Mouse (Mus musculus) left cerebral cortex, postnatal 14 days (tissue): ENCODE measurements around the gene Exoc6b. TPM values are rescaled to one million over a fixed set of nuclear protein-coding genes. Genes with fewer than 3 reads are reported as not detected.

Experiments
- DNase-seq, 2 experiments: peaks; one replicate each; pipeline ENCODE4 v3.0.0; 2021 to 2022; ENCODE audit warnings: low spot score in 2 of 2, mixed read lengths in 1 of 2
- intact Hi-C: fragments of 180-260 bp; cut with DNase I; formaldehyde crosslinking; loops from one replicate; pipeline ENCODE4 v1.15.1; 2025
- total RNA-seq, 2 experiments: library from RNA; stranded (reverse); gene quantifications; 2 replicates each; pipeline ENCODE4 v1.2.3; 2021

Gene Exoc6b
- total RNA-seq, 2 experiments from 2014 or later: 66.5 to 67.3 TPM

GRCm38 (mm10) chr6:84899002-84899774 is 170.1 kb downstream of the Exoc6b start:
- intact Hi-C loops: no loop called here
- no peak for DNase-seq

- no peak for DNase-seq
- intact Hi-C loops: no loop called here
Observed at GRCm38 (mm10) chr6:84893773-84894095, 175.6 kb downstream of the Exoc6b start.

DNA sequence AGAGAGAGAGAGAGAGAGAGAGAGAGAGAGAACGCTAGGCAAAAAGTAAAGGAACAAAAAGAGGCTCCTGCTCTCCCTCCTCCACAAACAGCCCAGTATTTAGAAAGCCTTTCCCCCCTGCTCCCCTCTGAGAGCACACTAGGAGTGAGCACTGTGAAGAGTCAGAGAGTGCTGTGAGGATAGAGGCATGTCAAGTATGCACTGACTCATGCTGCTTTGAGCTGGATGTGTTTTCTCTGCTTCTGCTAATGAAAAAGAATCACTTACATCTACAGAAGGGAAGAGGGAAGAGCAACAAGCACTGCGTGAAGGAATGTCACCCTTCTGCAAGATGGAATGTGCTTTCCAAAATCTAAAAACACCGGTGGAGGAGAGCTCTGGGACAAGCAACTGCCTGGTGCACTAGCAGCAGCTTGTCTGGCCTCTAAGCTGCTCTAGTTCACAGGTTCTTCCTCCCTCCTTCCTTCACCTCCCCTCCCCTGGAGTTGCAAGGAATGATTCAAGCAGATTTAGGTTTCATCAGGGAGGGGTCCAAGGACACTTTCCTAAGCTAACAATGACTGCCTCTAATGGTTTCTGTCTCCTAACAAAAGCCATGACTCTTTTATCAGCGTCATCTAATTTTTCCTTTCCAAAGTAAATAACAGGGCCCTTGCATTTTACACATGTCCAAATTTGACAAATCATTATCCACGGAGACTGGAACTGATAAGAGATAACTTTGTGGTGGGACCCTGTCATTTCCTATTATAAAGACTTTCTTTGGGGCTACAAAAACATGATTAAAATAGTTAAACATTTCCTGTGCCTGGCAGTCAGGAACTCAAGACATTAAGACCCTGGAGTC is 176.2 kb downstream of the Exoc6b start:
- peak in 1 of 2 experiments; percentile 3 for DNase-seq

GRCm38 (mm10) chr6:84886551-84886950 is 182.8 kb downstream of the Exoc6b start:
- DNase-seq: no peak
- intact Hi-C loops: no loop called here

More for the DNA sequence above, 176.2 kb downstream of the Exoc6b start:
- intact Hi-C loops: no loop called here

DNA sequence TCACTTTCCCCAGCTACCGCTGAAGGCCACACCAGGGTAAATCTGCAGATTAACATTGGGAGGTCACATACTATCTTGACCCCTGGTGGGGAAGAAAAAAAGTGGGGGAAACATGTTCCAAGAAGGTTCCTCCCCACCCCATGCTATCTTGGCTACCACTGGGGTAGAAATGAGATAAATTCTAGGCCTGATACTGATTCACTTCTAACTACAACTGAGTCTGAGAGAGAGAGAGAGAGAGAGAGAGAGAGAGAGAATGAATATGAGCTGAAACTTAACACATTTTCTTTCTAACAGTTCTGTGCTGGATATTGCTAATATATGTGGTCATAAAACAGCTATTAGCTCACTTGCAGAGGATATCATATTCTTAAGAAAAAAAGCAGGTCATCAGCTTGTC is 184.2 kb downstream of the Exoc6b start:
- intact Hi-C loops: no loop called here
- DNase-seq: no peak

- intact Hi-C loops: no loop called here
- no peak for DNase-seq
Observed at GRCm38 (mm10) chr6:84883720-84884119, 185.6 kb downstream of the Exoc6b start.

DNA sequence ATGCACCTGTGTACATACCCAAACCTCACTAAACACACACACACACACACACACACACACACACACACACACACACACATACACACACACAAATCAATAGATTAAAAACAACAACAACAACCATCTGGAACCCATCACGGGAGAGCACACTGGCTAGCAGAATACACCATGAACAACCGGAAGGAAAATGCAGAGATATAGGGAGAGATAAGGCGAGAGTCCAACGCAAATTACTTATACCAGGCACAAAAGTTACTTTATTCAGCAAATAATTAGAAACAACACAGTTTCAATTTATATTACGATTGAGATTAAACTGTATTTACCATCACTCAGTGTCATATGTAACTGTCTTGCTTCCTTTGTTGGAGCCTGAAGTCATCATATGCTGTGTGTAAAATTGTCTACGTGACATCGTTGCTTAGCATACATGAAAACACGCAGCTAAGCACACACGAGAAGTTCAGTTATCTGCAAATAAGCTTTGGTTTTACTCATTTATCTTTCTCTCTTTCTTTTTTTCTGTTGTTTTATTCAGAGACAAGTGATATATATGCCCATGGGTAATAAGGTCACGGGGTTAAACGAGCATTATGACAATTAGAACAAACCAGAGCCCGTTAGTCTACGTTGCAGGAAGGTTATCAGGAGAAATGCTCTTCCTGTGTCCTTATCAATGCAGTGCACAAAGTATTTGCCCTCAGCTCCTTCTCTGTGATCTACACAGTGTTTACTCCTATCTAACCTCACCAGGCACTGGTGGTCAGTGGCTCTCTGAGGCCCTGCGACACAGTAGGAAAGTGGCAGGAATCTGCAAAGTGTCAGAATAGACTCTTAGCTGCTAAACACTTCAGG is 186.4 kb downstream of the Exoc6b start:
- intact Hi-C loops: no loop called here
- no peak for DNase-seq

- DNase-seq: no peak
- intact Hi-C loops: no loop called here
Observed at GRCm38 (mm10) chr6:84875869-84876268, 193.4 kb downstream of the Exoc6b start.

- intact Hi-C loops: no loop called here
- no peak for DNase-seq
Observed at GRCm38 (mm10) chr6:84867114-84867513, 202.2 kb downstream of the Exoc6b start.

- no peak for DNase-seq
- intact Hi-C loops: no loop called here
Observed at GRCm38 (mm10) chr6:84864625-84865024, 204.7 kb downstream of the Exoc6b start.

DNA sequence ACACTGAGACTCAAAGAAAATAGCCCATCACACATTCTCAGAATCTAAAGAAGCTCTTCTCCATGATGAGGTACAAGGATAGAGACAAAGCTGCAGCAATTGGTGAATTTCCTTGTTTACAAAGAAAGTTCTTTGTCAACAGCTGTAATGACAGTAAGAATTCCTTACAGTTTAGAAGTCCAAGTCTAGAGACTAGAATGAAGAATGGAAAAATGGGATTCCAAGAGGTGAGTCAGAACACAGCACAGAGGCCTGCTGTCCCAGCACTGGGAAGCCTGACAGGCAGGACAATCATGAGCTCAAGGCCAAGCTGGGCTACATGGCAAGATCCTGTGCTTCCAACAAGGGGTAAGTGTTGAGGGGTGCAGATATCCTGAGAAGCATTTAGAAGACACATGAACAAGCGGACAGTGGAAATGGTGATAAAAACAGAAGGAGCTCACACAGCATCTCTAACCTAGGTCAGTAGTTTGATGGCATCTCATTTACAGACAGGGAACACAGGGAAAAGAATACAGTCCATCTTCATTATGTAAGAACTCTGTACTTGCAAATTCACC is 205.4 kb downstream of the Exoc6b start:
- DNase-seq: no peak
- intact Hi-C loops: no loop called here

DNA sequence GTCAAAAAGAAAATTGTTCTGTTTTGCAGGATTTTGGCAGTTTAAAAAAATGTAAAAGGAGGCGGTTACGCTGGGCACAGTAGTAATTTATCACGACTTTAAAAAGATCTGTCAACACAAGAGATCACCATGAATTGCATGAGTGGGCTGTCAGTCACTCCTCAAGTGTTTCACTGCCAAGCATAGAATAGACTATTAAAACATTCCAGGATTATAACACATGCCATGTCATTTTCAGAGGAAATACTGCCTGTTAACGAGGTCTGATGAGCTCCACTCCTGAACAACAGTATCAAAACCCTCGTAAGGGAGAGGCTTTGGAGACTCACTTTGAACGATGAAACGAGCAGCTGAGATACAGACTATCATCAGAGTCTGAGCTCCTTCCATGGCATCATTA is 223.6 kb downstream of the Exoc6b start:
- no peak for DNase-seq

DNA sequence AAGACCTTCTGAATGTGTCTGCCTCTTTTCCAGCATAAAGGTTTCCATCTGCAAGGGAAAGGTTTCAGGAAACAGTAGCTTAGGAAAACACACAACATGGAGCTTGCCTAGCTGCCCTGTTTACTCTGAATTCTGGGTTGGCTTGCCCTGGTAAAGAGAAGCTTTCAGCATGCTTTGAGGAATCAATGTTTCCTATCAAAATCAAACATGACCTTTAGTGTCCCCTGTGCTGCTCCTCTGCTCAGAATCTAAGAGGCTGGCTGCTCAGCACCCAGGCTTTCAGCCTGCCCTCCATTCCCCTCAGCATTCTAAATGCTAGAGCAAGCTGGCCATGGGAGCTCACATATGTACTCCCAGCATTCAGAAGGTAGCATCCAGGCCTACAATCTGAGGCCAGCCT is 228.2 kb downstream of the Exoc6b start:
- intact Hi-C loops: no loop called here
- no peak for DNase-seq

More for the DNA sequence above, 223.6 kb downstream of the Exoc6b start:
- intact Hi-C loops: no loop called here

DNA sequence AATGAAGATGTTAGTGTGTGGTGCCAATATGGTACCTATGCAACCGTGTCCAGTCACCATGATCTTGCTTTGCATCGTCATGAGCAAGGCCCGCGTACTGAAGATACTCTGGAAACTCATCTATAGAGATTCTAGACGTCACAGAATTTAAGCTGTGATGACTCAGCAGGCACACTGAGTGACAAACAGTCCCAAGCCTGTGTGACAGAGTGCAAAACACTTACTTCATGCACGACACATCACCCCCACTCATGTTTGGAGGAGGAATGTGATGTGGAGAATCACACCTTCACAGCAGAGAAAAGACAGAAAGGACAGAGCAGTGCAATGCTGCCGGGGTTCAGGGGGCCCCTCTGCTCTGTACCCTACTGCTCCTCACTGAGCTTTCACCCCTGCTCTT is 261.8 kb downstream of the Exoc6b start:
- intact Hi-C loops: no loop called here
- DNase-seq: peak in 1 of 2 experiments; percentile 16

DNA sequence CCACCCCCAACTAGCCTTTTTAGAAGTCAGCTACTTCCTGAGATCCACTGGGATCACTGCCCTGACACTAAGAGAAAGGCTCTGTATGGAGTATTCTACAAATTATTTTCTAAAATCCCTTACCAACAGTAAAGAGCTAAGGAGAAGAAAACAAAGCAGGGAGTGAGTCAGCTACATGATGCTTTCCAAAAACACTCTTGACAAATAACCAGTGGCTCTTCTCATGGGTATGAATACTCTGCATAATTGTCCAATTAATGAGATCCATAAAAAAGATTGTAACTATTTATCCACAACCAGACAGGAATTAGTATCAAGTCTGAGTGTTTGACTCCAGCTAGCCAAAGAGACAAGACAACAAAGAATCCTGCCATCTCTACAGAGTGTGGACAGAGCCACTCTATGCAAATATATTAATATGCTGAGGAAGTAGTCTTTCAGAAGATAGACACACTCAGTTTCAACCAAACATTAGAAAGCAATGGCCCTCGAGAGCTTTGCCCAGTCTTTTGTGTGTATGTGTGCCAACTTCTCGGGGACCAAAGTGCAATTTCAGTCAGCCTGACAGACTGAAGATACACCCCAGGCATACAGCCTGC is 263.1 kb downstream of the Exoc6b start:
- intact Hi-C loops: no loop called here

DNA sequence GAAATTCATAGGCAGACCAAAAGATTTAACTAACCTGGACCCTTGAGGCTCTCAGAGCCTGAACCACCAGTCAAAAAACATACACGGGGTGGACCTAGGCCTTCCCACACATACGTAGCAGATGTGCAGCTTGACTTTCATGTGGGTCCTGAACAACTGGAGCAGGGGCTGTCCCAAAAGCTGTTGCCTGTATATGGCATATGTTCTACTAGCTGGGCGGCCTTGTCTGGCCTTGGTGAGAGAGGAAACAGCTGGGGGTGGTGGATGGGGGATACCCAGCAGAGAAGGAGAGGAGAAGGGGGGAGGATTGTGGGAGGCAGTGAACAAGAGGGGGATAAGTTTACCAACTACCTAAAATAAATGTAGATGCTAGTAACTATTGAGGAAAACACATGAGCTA is 270.6 kb downstream of the Exoc6b start:
- intact Hi-C loops: no loop called here
- DNase-seq: no peak

More for the DNA sequence above, 263.1 kb downstream of the Exoc6b start:
- DNase-seq: no peak

- intact Hi-C loops: no loop called here
Observed at GRCm38 (mm10) chr6:84783994-84784393, 285.3 kb downstream of the Exoc6b start.

GRCm38 (mm10) chr6:84779987-84780386 is 289.3 kb downstream of the Exoc6b start:
- intact Hi-C loops: no loop called here
- no peak for DNase-seq

More at GRCm38 (mm10) chr6:84783994-84784393, 285.3 kb downstream of the Exoc6b start:
- DNase-seq: no peak

DNA sequence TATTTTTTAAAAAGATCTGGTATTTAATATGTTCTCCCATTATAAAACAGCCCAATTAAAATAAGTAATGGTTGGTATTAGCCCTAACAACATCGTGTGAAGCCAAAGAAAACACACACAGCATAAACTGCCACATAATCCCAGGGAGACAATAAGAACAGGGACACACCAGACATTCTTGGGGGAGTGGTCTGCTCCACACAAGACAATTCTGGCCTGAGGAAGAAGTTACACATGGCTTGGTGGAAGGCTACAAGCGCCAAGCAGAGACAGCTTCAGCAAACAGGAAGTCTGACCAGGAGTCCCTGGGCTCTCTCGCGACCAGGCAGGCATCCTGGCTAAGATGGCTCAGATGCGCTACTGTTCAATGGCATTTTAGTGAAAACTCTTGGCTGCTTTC is 290.3 kb downstream of the Exoc6b start:
- intact Hi-C loops: no loop called here
- no peak for DNase-seq
